In the genomic region with DNA sequence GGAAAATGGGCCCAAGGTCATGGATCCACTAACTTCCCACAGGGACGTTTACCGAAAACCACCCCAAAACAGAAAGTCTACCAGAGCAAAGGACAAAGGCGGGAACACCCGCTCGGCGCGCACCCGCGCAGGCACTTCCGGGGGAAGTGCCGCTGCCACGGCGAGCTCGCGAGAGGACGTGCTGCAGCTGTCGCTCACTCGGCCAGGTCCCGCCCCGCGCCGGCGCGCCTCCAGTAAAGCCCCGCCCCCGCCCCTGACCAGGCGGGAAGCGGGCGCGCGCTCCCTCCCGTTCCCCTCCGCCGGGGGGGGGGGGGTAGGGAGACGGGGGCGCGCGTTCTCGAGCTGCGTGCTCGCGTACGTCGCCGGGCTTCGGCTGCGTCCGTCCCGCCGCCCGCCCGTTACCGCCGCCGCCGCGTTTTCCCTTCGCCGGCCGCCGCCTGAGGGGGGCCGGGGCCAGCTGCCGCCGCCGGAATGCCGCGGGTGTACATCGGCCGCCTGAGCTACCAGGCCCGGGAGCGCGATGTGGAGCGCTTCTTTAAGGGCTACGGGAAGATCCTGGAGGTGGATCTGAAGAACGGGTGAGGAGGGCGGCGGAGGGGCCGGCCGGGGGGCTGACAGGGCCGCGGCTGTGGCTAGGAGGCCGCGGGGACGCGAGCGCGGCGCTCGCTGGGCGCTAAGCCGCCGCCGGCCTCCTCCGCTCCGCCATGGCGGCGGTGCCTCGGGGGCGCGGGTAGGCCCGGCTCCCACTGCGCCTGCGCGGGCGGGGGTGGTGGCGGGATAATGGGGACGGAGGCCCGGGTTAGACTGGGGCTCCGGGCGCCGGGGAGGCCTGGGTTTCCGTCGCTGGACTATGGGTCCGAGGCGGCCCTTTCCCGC, we compare ENCODE assay signal across 8 mouse cellular contexts. TPM values are rescaled to one million over a fixed set of nuclear protein-coding genes. Genes with fewer than 3 reads are reported as not detected.
DNase-seq lines count a peak whose midpoint lies in the region; ATAC-seq and TF ChIP-seq lines count a peak whose summit lies in the region.

Srsf4 (plus strand) TSS at position 325 of the 876 bp plus-strand sequence.

- H3K4me1 ChIP-seq in embryonic facial prominence, embryonic 14.5 days (ENCODE audit: control insufficient read depth, insufficient read depth, low read length): peaks cover 34% of the 10 kb centered on the region
- peaks cover 30% of the 10 kb centered on the region for H3K4me1 ChIP-seq in limb, embryonic 14.5 days (ENCODE audit: control insufficient read depth, insufficient read depth, low read length)
- 0 out of 2 replicates have a peak, but pooled peaks cover 6% of the 10 kb centered on the region for H3K4me1 ChIP-seq in midbrain, postnatal 0 days (ENCODE audit: insufficient read depth, low read length)

- H3K27ac ChIP-seq in embryonic facial prominence, embryonic 14.5 days (replicated peaks; ENCODE audit: low read depth, low read length): peak within 1 kb of the TSS; percentile 100
- H3K27ac ChIP-seq in limb, embryonic 14.5 days (replicated peaks; ENCODE audit: low read depth, low read length): peak within 1 kb of the TSS; percentile 100
- H3K27ac ChIP-seq in midbrain, postnatal 0 days (ENCODE audit: low read depth, low read length): peak within 1 kb of the TSS; percentile 100

- H3K36me3 ChIP-seq in embryonic facial prominence, embryonic 14.5 days (ENCODE audit: control insufficient read depth, insufficient read depth, low read length): no peaks in the 10 kb centered on the region
- H3K36me3 ChIP-seq in limb, embryonic 14.5 days (ENCODE audit: control insufficient read depth, insufficient read depth, low read length): no peaks in the 10 kb centered on the region
- no peaks in the 10 kb centered on the region for H3K36me3 ChIP-seq in midbrain, postnatal 0 days (ENCODE audit: insufficient read depth, low read length)

- no peaks in the 10 kb centered on the region for H3K9me3 ChIP-seq in embryonic facial prominence, embryonic 14.5 days (ENCODE audit: control insufficient read depth, low read length)
- no peaks in the 10 kb centered on the region for H3K9me3 ChIP-seq in limb, embryonic 14.5 days (ENCODE audit: control insufficient read depth, low read length)
- H3K9me3 ChIP-seq in midbrain, postnatal 0 days (ENCODE audit: low read length): no peaks in the 10 kb centered on the region

- no peaks in the 10 kb centered on the region for H3K27me3 ChIP-seq in embryonic facial prominence, embryonic 14.5 days (replicated peaks; ENCODE audit: control insufficient read depth, insufficient read depth, low read length)
- H3K27me3 ChIP-seq in limb, embryonic 14.5 days (ENCODE audit: control insufficient read depth, insufficient read depth, low read length): no peaks in the 10 kb centered on the region
- H3K27me3 ChIP-seq in midbrain, postnatal 0 days (ENCODE audit: insufficient read depth, low read length): no peaks in the 10 kb centered on the region

- no peak for TF ChIP-seq CTCF in midbrain, postnatal 0 days (IDR thresholded peaks at IDR 0.05)

- TF ChIP-seq POLR2A in limb, embryonic 14.5 days (IDR thresholded peaks at IDR 0.05; ENCODE audit: borderline replicate concordance, extremely low read depth, insufficient read depth, insufficient read length): peak; percentile 96; the same call in 1 of the 2 replicates

- H3K4me3 ChIP-seq in embryonic facial prominence, embryonic 14.5 days (ENCODE audit: low read depth, low read length): peak within 1 kb of the TSS; percentile 100
- H3K4me3 ChIP-seq in limb, embryonic 14.5 days (replicated peaks; ENCODE audit: low read length): peak within 1 kb of the TSS; percentile 100
- peak within 1 kb of the TSS; percentile 99 for H3K4me3 ChIP-seq in midbrain, postnatal 0 days (ENCODE audit: low read depth, low read length)

- under 1% methylated on average over 26 of the region's 116 CpGs for WGBS in embryonic facial prominence, embryonic 14.5 days
- WGBS in limb, embryonic 14.5 days: under 1% methylated on average over 68 of the region's 116 CpGs
- WGBS in midbrain, postnatal 0 days: under 1% methylated on average over 51 of the region's 116 CpGs

- peak; percentile 94 for ATAC-seq in embryonic facial prominence, embryonic 14.5 days (ENCODE audit: low read depth)
- peak; percentile 94 for ATAC-seq in limb, embryonic 14.5 days (ENCODE audit: low FRiP score, low read depth)
- peak; percentile 96 for ATAC-seq in midbrain, postnatal 0 days (ENCODE audit: low FRiP score)

- peak; percentile 86 for DNase-seq in 3T3-L1 (ENCODE audit: low read depth, low spot score)
- DNase-seq in adrenal gland, postnatal 4 days (ENCODE audit: low spot score in 2 of 2): peak; percentile 84 to 88
- DNase-seq in embryonic facial prominence, embryonic 14.5 days (ENCODE audit: low spot score): peak; percentile 98
- DNase-seq in heart, adult 8-10 months (ENCODE audit: low spot score): peak; percentile 89
- peak; percentile 94 for DNase-seq in kidney, adult 9 months
- DNase-seq in limb, embryonic 14.5 days (ENCODE audit: low spot score): peak; percentile 97
- peak; percentile 97 for DNase-seq in midbrain, postnatal 0 days (ENCODE audit: low spot score)
- peak; percentile 85 to 91 for DNase-seq in spleen, postnatal 14 days (ENCODE audit: low spot score in 2 of 2)

- H3K9ac ChIP-seq in embryonic facial prominence, embryonic 14.5 days (ENCODE audit: low read depth, low read length): peak within 1 kb of the TSS; percentile 100
- peak within 1 kb of the TSS; percentile 100 for H3K9ac ChIP-seq in limb, embryonic 14.5 days (ENCODE audit: low read depth, low read length, severe bottlenecking)
- H3K9ac ChIP-seq in midbrain, postnatal 0 days (replicated peaks; ENCODE audit: low read length, poor library complexity, severe bottlenecking): peak within 1 kb of the TSS; percentile 100

- peak within 1 kb of the TSS; percentile 77 for H3K4me2 ChIP-seq in embryonic facial prominence, embryonic 14.5 days (ENCODE audit: low read depth, low read length)
- H3K4me2 ChIP-seq in limb, embryonic 14.5 days (replicated peaks; ENCODE audit: low read depth, low read length, severe bottlenecking): peak within 1 kb of the TSS; percentile 90
- peak within 1 kb of the TSS; percentile 92 for H3K4me2 ChIP-seq in midbrain, postnatal 0 days (ENCODE audit: low read depth, low read length, poor library complexity, severe bottlenecking)

RNA-seq across cellular contexts. Expression of gene Srsf4, which starts in this region (rescaled TPM):
- 10 to 100 TPM; 89.0 to 93.6 TPM for total RNA-seq in adrenal gland, postnatal 4 days (2021)
- polyA plus RNA-seq in embryonic facial prominence, embryonic 14.5 days (2014; fragmentation: Nextera tagmentation; extraction: Ambion mirVana): 87.3 and 96.8 TPM in 2 replicates
- 10 to 100 TPM; 28.6 to 34.4 (median 32.5) TPM for total RNA-seq in heart, adult 8-10 months (2022)
- polyA plus RNA-seq in limb, embryonic 14.5 days (2012; rRNA removed): 98.5 and 113 TPM in 2 replicates
- 97.7 and 107 TPM in 2 replicates for polyA plus RNA-seq in limb, embryonic 14.5 days (2014; fragmentation: Nextera tagmentation; extraction: Ambion mirVana)
- 29.3 and 30.2 TPM in 2 replicates for total RNA-seq in midbrain, postnatal 0 days (2014; rRNA removed)
- 82.6 and 86.2 TPM in 2 replicates for polyA plus RNA-seq in midbrain, postnatal 0 days (2015; fragmentation: Nextera tagmentation; extraction: Ambion mirVana)

Comparison
In these comparisons a context has a peak if more than half of its experiments do, and no peak if none do; other contexts are left out.
1. Peak in every context shown above with its lines: DNase-seq, ATAC-seq, H3K4me3 ChIP-seq and H3K27ac ChIP-seq.